Mouse (Mus musculus): ENCODE results near the gene A4gnt.
A peak's percentile ranks its signal among the peaks of the same experiment; 100 is the strongest.
"Not testable (repeated sequence)": the region's sequence is repeated elsewhere in the genome, so short reads cannot be mapped to it uniquely, and the experiment has no call there.

Gene A4gnt

DNA sequence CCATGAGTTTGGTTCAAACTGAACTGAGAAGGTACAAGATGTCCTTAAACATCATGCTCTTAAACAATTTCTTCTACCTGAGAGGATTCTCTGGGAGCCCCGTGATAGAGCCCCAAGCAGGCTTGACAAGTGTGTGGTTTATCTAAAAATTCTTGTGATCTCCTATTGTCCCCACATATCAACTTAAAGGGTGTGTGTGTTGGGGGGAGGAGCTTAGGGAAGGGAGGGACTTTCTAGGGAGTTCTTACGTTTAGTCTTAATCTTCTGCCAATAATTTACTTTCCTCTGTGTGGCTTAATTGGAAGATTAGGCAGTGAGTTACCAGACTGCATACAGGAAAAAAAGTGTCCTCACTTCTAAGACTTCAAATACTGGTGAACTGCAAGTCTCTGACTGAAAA lies at the start of gene A4gnt:
TSS of gene A4gnt (plus strand) at position 301 of the 400 bp plus-strand sequence.
- no peak for DNase-seq (ENCODE audit: low read depth, low spot score)

DNA sequence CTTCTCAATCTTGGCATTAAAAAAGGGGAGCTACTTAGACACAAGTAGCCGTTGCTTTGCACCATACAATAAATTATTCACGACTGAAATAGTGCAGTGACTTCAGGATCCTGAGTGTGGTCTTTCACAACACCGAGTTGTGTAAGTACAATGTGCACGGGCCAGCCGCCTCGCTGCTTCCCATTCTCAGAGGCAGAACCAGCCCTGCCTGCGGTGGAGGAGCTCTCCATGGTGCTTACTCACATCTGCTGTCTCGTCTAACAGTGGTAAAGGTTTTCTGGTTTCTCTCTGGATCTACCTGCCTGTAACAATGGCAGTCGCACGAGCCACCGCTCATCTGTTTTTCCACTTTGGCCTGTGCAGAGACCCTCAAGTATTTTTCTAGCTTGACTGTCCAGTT lies 48.6 kb upstream of the A4gnt start:
- DNase-seq (ENCODE audit: low read depth, low spot score) = peak; percentile 30

DNA sequence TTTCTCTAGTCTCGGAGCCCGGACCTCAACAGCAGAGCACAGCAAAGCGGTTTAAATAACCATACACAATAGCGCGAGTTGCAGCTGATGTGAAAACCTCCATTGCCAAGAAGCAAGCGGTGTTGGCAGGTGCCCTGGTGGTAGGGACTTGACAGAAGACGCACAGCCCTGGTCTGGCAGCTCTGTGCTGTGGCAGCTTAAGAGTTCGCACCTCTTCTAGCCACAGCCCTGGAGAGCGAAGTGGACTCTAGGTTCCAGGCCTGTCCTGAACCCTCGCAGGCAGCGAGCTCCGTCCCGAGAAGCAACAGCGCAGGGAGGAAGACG lies 44.3 kb upstream of the A4gnt start:
- no peak for DNase-seq (ENCODE audit: low read depth, low spot score)

DNA sequence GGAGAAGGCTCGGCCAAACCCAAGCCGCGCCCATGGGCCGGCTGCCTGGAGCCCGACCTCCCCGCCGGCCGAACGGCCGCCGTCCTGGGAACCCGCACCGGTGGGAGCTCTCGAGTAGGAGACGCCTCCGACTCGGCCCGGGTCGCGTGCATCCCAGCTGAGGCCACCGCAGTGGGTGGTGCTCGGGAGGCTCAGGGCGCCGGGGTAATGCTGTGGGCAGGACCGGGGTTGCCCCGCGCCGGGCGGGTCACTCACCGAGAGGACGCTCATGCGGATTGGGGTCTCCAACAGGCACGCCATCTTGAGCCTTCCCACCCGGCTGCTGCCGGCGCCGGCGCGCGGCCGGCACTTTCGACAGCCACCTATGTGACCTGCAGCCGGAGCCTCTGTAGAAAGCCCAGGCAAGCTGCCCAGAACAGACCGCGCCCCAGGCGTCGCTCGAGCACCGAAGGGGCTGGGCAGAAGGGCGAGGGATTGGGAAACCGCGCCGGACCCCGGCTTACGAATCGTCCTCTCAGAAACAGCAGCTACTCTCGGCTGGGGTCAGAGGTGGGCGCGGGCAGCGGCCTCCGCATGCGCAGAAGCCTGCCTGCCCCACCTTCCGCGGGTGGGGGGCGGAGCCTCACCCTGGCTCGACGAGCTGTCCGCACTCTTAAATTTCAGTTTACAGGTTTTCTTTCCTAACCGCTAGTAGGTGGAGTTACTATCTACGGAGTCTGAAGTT lies 43.8 kb upstream of the A4gnt start, which contains the start of gene Armc8:
TSS of gene Armc8 (minus strand) at position 553 of the 724 bp plus-strand sequence.
- DNase-seq (ENCODE audit: low read depth, low spot score) = peak; percentile 85

DNA sequence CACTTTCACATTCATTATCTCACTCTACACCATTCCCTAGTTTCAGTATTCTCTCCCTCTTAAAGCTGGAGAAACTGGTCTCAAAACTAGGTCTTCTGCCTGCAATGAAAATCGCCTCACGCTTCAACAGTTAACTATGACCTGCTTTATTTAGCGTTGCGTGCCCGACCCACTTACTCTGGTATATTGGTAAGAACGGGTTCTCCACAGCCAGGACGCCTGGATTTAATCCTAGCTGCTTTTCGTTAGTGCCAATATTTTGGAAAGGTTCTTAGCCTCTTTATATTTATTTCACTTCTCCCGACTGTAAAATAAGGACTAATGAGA lies 43.3 kb upstream of the A4gnt start:
- DNase-seq (ENCODE audit: low read depth, low spot score) = no peak

DNA sequence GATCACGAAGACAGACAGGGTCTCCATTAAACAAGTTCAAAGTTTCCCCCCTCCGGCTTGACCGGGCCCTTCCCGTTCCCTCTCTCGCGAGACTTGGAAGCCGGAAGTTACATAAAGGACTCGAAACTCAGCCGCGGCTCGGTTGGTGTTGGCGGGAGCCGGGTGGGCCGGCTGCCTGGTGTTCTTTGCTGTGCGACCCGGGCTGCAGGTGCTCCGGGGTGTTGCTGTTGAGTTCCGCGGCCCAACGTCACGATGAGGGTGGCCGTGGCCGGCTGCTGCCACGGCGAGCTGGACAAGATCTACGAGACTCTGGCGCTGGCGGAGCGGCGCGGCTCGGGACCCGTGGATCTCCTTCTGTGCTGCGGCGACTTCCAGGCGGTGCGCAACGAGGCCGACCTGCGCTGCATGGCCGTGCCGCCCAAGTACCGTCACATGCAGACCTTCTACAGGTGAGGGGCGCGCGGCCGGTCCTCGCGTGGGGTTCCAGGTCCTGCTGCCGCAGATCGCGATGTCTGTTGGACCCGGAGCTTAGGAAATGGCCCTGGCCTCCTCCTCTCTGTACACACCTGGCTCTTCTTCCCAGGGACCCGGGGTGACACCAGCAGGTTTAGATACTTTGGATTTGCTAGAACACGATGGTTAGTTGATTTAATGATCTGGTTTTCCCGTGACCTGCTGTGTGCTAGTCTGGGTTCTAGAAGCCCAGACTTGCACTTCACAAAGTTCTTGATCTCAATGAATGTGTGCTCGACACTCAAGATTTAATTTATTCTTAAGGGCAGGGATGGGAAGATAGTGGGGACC lies 36.4 kb upstream of the A4gnt start, which contains the start of gene Dbr1:
TSS of gene Dbr1 (plus strand) at position 123 of the 804 bp plus-strand sequence.
- peak; percentile 87 for DNase-seq (ENCODE audit: low read depth, low spot score)

DNA sequence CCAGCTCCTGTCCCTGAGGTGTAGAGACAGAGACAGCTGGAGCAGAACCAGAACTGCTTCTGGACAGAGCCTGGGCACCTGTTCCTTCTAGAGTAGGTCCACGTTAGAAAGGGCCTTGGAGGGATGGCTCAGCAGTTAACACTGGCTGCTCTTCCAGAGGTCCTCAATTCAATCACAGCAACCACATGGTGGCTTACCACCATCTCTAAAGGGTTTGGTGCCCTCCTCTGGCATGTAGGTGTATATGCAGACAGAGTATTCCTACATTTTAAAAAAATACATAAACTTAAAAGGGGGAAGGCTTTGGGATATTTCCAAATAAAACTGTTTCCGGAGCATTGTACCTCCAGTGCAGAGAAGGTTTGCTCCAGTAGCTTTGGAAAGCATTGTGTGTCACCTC lies 31.6 kb upstream of the A4gnt start:
- DNase-seq (ENCODE audit: low read depth, low spot score) = peak; percentile 32

DNA sequence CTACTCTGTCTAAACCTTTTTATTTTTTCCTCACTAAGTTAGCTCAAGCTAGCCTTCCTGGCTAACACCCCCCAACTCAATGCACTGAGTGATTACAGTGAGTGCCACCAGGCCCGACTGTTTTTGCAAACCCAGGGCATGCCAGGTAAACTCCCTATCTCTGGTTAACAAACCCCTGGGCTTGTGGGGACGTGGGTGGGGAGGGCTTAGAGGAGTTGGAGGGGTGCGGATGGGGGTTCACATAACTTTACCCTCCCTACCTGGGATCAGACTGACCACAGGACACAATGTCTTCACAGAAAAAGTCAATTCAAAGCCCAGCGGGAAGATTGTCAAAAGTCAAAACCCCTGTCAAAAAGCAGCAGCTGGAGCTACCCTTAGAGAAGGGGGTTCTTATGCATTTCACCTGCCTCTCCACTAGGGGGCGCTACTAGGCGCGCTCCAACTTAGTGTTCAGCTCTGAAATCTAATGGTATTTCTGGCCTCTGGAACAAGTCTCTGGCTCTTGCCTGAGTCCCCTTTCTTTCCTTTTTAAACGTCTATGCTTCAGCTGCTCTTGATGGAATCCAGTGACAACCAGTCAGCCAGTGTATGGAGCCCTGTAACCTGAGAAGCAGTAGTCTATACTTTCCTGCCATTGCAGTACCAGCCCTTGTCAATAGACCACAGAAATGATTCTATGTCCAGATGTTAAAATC lies 24.6 kb upstream of the A4gnt start:
- peak; percentile 23 for DNase-seq (ENCODE audit: low read depth, low spot score)

DNA sequence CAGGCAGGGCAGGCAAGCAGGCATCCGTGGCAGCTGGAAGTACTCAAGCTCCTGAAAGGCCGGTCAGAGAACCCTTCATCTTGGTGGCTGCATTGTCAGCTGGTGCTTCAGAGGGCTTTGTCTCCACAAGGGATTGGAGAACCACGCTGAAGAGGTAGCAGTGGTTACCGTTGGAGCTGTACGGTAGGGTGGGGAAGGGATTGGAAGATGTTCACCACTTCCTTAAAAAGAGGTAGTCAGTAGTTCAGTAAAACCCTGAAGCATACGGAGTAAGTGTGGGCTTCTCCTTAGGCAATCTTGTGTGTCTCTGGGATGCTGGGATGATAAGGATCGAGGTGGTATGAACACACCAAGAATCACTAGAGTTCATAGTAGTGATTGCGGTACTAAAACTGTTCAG lies 21.2 kb upstream of the A4gnt start:
- DNase-seq (ENCODE audit: low read depth, low spot score) = no peak

DNA sequence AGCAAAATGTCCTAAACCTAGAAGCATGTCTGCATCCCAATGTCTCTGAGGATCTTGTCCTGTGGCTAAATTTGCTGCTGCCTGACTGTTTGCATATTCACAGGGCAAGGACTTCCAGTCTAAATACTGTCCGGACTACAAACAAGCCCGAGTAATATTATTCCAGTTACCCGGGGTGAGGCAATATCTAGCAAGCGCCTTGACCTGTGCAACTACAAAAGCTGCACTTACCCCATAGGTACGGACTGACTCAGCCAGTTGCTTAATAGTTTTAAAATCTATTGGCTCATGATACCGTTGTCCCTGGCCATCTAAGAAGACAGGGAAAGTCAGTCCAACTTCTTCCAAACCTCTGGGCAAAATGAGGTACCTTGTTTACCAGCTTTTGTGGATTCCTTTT lies 13.2 kb upstream of the A4gnt start:
- not testable (repeated sequence) for DNase-seq (ENCODE audit: low read depth, low spot score)

DNA sequence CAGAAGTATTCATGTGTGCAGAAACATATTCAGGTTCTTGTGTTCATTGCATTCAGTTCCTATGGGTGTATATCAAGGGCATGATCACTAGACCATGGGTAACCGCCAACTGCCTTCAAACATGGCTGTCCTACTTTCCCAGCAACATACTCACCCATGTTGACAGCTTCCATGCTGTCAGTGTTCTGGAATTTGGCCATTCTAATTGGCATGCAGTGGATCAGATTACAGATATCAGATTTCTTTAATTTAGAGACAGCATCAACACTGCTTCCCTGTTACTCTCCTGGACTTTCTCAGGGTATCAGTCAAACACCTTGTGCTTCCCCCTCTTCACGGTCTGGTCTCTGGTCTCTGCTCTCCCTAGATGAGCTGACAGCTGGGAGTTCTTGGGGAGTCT lies 8.7 kb upstream of the A4gnt start:
- no peak for DNase-seq (ENCODE audit: low read depth, low spot score)

DNA sequence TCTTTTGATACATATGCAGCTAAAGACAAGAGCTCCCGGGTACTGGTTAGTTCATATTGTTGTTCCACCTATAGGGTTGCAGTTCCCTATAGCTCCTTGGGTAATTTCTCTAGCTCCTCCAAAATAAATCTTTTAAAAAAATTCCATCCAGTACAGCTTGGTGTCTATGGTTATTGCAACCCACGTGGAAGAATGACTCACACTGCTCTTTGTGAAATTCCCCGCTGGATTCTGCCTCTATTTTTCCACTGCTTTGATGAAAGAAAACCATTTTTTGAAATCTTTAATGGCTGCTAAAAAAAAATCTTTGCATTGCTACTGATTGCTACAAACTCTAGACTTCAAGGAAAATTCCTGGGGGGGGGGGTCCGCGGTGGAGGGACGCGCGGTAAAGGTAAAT lies 7.4 kb downstream of the A4gnt start:
- no peak for DNase-seq (ENCODE audit: low read depth, low spot score)

DNA sequence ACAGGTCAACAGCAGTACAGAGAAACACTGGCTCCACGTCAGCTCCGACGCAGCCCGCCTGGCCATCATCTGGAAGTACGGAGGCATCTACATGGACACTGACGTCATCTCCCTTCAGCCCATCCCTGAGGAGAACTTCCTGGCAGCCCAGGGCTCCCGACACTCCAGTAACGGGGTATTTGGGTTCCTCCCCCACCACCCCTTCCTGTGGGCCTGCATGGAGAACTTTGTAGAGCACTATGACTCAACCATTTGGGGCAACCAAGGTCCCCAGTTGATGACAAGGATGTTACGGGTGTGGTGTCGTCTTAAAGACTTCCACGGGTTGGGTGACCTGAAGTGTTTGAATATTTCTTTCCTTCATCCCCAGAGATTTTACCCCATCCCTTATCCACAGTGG lies 7.9 kb downstream of the A4gnt start:
- DNase-seq (ENCODE audit: low read depth, low spot score) = no peak

DNA sequence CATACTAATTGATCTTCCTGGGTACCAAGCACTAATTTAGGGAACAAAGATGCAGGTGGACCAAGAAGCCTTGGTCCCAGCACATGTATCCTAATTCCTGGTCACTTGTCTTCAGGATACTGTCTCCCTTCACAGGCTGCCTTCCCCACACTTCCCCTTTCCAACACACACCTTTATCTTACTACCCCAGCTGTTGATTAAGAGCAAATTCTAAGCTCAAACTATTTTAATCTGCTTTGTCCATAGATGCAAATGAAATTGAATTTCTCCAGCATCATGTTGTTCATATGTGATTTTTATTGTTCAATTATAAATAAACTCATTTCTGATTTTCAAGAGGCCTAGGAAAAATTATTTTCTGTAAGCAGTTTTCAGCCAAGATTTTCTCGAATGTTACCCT lies 9.7 kb downstream of the A4gnt start:
- no peak for DNase-seq (ENCODE audit: low read depth, low spot score)

DNA sequence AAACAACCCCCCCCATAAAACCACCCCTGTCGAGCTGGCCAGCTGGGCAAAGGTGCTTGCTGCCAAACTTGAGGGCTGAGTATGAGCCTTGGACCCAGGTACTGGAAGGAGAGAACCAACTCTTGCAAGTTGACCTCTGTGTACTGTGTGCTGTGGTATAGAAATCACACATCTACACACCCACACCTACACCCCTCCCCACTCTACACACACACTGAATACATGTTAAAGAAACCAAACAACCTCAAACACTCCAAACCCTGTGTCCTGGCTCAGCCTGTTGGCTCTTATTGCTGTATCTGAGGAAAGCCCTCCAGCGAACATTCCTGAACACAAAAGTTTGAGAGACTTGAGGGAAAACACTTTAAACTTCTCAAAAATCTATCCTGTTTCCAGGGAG lies 10.7 kb downstream of the A4gnt start:
- DNase-seq (ENCODE audit: low read depth, low spot score) = no peak

DNA sequence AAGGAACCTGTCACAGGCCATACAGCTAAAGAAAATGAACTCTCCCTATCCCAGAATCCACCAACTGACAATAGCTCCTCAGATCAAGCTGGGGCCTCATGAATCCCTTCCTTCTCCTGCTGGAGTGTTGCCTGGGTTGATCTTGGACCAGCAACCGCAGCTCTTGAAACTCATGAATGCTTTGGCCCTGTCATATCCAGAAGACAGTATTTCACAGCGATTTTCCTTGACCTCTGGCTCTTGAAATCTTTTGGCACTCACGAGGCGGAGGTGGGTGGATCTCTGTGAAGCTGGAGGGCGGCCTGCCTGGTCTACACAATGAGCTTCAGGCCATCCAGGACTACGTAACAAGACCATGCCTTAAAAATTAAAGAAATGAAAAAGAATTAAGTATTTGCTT lies 11.8 kb downstream of the A4gnt start:
- DNase-seq (ENCODE audit: low read depth, low spot score) = peak; percentile 23

DNA sequence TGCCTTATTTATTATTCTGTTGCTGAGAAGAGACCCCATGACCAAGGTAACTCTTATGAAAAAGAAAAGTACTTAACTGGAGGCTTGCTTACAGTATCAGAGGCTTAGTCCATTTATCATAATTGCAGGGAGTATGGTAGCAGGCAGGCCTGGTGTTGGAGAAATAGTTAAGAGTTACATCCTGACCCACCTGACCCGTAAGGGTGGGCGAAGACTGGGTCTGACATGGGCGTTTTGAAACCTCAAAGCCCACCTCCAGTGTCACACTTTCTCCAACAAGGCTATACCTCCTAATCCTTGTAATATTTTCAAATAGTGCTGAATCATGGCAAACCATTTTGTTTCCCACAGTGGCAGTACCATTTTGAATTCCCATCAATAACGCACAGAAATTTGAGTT lies 16.3 kb downstream of the A4gnt start:
- DNase-seq (ENCODE audit: low read depth, low spot score) = no peak

DNA sequence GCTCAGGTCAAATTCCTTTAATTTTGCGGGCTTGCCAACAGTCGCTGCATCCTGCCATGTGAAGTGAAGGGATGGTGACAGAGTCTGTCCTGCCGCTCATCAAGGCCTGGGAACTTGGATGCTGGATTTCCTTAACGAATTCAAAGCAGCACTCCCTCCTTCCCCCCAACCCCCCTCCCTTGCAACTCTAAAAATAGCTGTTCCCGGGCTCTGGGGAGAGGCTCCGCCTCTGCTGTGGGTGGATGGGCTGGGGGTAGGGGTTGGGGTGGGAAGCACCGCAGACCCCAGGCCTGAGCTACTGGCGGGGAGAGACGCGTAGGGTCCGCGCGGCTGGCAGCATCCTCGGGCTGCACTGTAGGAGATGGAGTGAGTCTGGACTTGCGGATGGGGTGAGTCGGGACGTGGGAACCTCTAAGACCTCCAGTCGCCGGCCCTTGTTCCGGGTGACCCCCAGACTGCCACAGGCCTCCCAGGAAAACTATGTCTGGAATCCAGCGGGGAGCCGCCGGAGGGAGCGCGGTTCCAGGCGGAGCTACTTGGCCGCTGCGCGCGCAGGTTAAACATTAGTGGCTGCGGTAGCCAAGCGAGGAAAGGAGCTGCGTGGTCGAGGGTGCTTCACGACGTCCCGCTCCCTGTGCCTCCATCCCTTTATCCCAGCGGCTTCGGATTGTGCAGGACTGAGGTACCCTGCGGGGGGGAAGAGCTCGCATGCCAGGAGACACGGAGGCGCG lies 17.1 kb downstream of the A4gnt start, which contains the start of gene Dzip1l:
TSS of gene Dzip1l (plus strand) at position 216 of the 731 bp plus-strand sequence.
- DNase-seq (ENCODE audit: low read depth, low spot score) = peak; percentile 21

DNA sequence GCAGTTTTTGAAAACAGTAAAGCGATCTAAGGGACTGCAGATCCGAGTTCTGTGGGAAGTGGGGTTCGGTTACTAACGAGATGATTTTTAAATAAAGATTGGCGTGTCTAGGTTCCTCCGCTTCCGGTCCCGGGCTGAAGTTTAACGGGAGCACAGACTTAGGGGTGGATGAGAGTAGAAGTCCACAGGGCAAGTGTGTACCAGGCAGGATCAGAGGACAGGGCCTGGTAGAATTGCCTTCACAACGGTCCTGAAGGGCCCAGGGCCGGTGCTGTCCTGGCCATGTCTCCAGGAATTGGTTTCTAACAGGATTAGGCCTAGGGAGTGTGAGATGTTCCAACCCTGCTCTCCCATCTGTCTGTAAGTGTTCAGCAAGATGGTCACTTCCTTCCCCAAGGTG lies 17.8 kb downstream of the A4gnt start:
- no peak for DNase-seq (ENCODE audit: low read depth, low spot score)

DNA sequence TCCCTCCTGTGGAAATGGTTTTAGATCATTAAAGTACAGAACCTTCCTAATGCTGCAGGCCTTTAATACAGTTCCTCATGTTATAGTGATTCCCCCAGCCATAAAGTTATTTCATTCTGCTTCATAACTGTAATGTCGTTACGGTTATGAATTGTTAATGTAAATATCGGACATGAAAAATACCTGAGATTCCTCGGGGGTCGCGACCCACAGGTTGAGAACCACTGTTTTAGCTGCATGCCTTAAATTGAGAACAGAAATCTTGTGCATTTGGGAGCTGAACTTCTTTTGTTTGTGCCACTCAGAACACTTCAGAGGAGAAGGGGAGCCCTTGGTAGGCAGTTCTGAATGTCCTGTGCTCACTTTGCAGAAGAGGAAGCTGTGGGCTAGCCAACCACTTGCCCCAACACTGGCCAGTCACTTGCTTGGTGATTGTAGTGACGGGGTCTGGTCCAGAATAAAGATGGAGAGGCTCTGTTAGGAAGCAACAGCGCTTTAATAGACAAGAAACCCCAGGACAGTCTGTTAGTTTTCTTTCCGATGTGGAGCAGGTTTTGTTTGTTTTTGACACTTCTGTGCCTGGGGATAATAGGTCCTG lies 18.3 kb downstream of the A4gnt start:
- DNase-seq (ENCODE audit: low read depth, low spot score) = no peak

DNA sequence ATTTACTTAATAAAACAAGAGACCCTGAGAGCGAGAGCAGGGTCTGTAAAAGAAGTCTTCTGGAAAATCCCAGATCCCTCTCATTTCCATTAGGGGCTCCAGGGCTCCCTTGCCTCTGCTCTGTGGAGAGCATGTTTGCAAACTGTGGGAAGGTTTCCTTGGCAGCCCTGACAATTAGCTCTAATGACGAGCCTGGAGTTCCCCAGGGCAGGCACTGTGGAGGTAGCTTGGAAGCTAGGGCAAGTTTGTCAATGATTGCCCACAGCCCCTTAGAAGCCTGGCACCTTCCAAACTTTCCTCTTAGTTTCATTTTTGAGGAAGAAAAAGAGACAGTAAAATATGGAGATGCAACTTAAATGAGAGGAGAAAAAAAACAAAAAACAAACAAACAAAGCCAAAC lies 19.5 kb downstream of the A4gnt start:
- DNase-seq (ENCODE audit: low read depth, low spot score) = no peak

DNA sequence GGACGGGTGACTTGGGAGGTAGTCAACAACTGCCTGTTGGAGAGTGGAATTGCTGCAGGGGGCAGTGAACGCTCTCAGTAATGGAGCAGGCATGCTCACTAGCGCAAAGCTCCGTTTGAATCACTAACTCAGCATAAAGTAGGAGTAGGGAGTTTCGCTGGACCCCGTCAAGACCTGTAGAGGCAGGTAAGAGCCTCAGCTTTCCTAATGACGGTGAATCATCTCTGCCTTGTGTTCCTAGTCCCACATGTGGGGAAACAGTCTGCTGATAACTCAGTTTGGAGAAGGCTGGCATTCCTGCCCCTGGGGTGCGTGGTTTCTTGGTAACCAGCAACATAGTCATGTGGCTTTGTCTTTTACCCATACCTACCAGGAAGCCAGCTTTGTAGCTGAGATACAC lies 20.0 kb downstream of the A4gnt start:
- no peak for DNase-seq (ENCODE audit: low read depth, low spot score)
